Mouse (Mus musculus) heart, embryonic 15.5 days (tissue): ENCODE data around the gene Pecam1. TPM values are rescaled to one million over a fixed set of nuclear protein-coding genes. Genes with fewer than 3 reads are reported as not detected.
"Not testable (repeated sequence)": the region's sequence is repeated elsewhere in the genome, so short reads cannot be mapped to it uniquely, and the experiment has no call there.

ENCODE experiments used
- ATAC-seq: fragments of 200-750 bp; cut with Nextera tagmentation; replicated peaks from 2 replicates; pipeline ENCODE4 v1.8.0; 2017; ENCODE audit warnings: low read depth, moderate TSS enrichment; ENCODE audit not compliant: insufficient number of reproducible peaks, insufficient read depth, low FRiP score
- H3K27ac ChIP-seq: fragments of 300-500 bp; sonication (generic); 2 replicates; pipeline ENCODE4 v1.5.1; 2015; ENCODE audit warnings: mild to moderate bottlenecking, inconsistent platforms
- H3K27me3 ChIP-seq: fragments of 300-500 bp; sonication (generic); 2 replicates; pipeline ENCODE4 v1.6.1; 2015; ENCODE audit warnings: inconsistent platforms
- H3K36me3 ChIP-seq: fragments of 300-500 bp; sonication (generic); 2 replicates; pipeline ENCODE4 v1.6.1; 2015; ENCODE audit warnings: mild to moderate bottlenecking, inconsistent platforms
- H3K4me1 ChIP-seq: fragments of 300-500 bp; sonication (generic); replicated peaks from 2 replicates; pipeline ENCODE4 v1.6.1; 2015; ENCODE audit warnings: inconsistent platforms
- H3K4me2 ChIP-seq: fragments of 300-500 bp; sonication (generic); 2 replicates; pipeline ENCODE4 v1.6.1; 2015; ENCODE audit warnings: inconsistent platforms, mild to moderate bottlenecking, moderate library complexity
- H3K4me3 ChIP-seq: fragments of 300-500 bp; sonication (generic); 2 replicates; pipeline ENCODE4 v1.5.1; 2015; ENCODE audit warnings: mild to moderate bottlenecking, inconsistent platforms
- H3K9ac ChIP-seq: fragments of 300-500 bp; sonication (generic); 2 replicates; pipeline ENCODE4 v1.6.1; 2015; ENCODE audit warnings: mild to moderate bottlenecking, inconsistent platforms
- H3K9me3 ChIP-seq: fragments of 300-500 bp; sonication (generic); replicated peaks from 2 replicates; pipeline ENCODE4 v1.6.1; 2016; ENCODE audit warnings: inconsistent platforms
- WGBS: fragments of 180-500 bp; shearing (Covaris S2); methylation state at CpG from one replicate; pipeline ENCODE4 v1.1.7; 2015; ENCODE audit warnings: mixed read lengths; 5-methylcytosine and 5-hydroxymethylcytosine counted together
- polyA plus RNA-seq: library from polyadenylated mRNA; unstranded; fragments of >200 nt; fragmentation: Nextera tagmentation; extraction: Ambion mirVana; gene quantifications from 2 replicates; pipeline ENCODE4 v1.2.1, GENCODE M21; 2015

The Pecam1 gene
- polyA plus RNA-seq, 1 experiment from 2014 or later, result 69.2 TPM

- no peak for ATAC-seq
- Histone ChIP-seq H3K36me3 (no peaks in the 10 kb centered on the region), H3K4me2 (no peak overlapping the region), H3K27ac (peak overlapping the region; percentile 92), H3K4me1 (peaks cover 33% of the 10 kb centered on the region), H3K27me3 (no peaks in the 10 kb centered on the region), H3K9ac (no peak overlapping the region), H3K9me3 (no peaks in the 10 kb centered on the region), H3K4me3 (no peak overlapping the region)
- 82% methylated on average over 10 of the region's 11 CpGs for WGBS
Observed at GRCm38 (mm10) chr11:106662634-106663407, 87.6 kb downstream of the Pecam1 start.

GRCm38 (mm10) chr11:106660453-106661081 is 89.9 kb downstream of the Pecam1 start:
- Histone ChIP-seq H3K9me3 (no peaks in the 10 kb centered on the region), H3K36me3 (no peaks in the 10 kb centered on the region), H3K27ac (peak overlapping the region; percentile 92), H3K27me3 (no peaks in the 10 kb centered on the region), H3K4me1 (peaks cover 38% of the 10 kb centered on the region), H3K4me2 (no peak overlapping the region), H3K4me3 (no peak overlapping the region), H3K9ac (no peak overlapping the region)
- peak; percentile 58 for ATAC-seq
- WGBS, result 64% methylated on average over 13 of the region's 13 CpGs

GRCm38 (mm10) chr11:106659598-106660295 is 90.7 kb downstream of the Pecam1 start:
- 41% methylated on average over 15 of the region's 15 CpGs for WGBS
- Histone ChIP-seq H3K36me3 (no peaks in the 10 kb centered on the region), H3K9me3 (no peaks in the 10 kb centered on the region), H3K4me2 (0 out of 2 replicates have a peak overlapping the region, but pooled peaks have one; percentile 8), H3K27me3 (no peaks in the 10 kb centered on the region), H3K4me3 (no peak overlapping the region), H3K27ac (peak overlapping the region; percentile 92), H3K9ac (0 out of 2 replicates have a peak overlapping the region, but pooled peaks have one; percentile 19), H3K4me1 (peaks cover 38% of the 10 kb centered on the region)
- peak; percentile 49 for ATAC-seq

- peaks cover 35% of the 10 kb centered on the region for H3K4me1 ChIP-seq
- peak overlapping the region; percentile 5; the same call in 1 of the 2 replicates for H3K9ac ChIP-seq
- no peaks in the 10 kb centered on the region for H3K27me3 ChIP-seq
- H3K4me2 ChIP-seq, result peak overlapping the region; percentile 28
- peak overlapping the region; percentile 92 for H3K27ac ChIP-seq
- peak; percentile 53 for ATAC-seq
- no peak overlapping the region for H3K4me3 ChIP-seq
- 10% methylated on average over 14 of the region's 14 CpGs for WGBS
- H3K9me3 ChIP-seq, result no peaks in the 10 kb centered on the region
- H3K36me3 ChIP-seq, result no peaks in the 10 kb centered on the region; the same call in 1 of the 2 replicates
Observed at GRCm38 (mm10) chr11:106658051-106658880, 92.2 kb downstream of the Pecam1 start.

GRCm38 (mm10) chr11:106656896-106657498 is 93.4 kb downstream of the Pecam1 start:
- 78% methylated on average over 5 of the region's 5 CpGs for WGBS
- not testable (repeated sequence) for H3K4me3 ChIP-seq, H3K36me3 ChIP-seq, H3K4me2 ChIP-seq, H3K9me3 ChIP-seq, ATAC-seq, H3K9ac ChIP-seq, H3K27me3 ChIP-seq
- Histone ChIP-seq H3K4me1 (peaks cover 35% of the 10 kb centered on the region), H3K27ac (peak overlapping the region; percentile 92)

- no peaks in the 10 kb centered on the region for H3K36me3 ChIP-seq
- no peak overlapping the region for H3K9ac ChIP-seq
- H3K4me2 ChIP-seq, result no peak overlapping the region
- ATAC-seq, result no peak
- H3K4me3 ChIP-seq, result no peak overlapping the region
- H3K9me3 ChIP-seq, result no peaks in the 10 kb centered on the region
- no peaks in the 10 kb centered on the region for H3K27me3 ChIP-seq
- H3K4me1 ChIP-seq, result no peaks in the 10 kb centered on the region
- no peak overlapping the region for H3K27ac ChIP-seq
- WGBS, result 22% methylated on average over 13 of the region's 13 CpGs
Observed at GRCm38 (mm10) chr11:106648347-106648746, 102.1 kb downstream of the Pecam1 start.

- Histone ChIP-seq H3K27ac (no peak overlapping the region), H3K4me3 (no peak overlapping the region), H3K27me3 (no peaks in the 10 kb centered on the region), H3K9ac (no peak overlapping the region), H3K36me3 (no peaks in the 10 kb centered on the region), H3K9me3 (no peaks in the 10 kb centered on the region), H3K4me1 (peaks cover 18% of the 10 kb centered on the region), H3K4me2 (no peak overlapping the region)
- ATAC-seq, result no peak
- WGBS, result 75% methylated on average over 8 of the region's 8 CpGs
Observed at GRCm38 (mm10) chr11:106642966-106643637, 107.3 kb downstream of the Pecam1 start.

GRCm38 (mm10) chr11:106641580-106641979 is 108.8 kb downstream of the Pecam1 start:
- Histone ChIP-seq H3K36me3 (no peaks in the 10 kb centered on the region), H3K27me3 (no peaks in the 10 kb centered on the region), H3K4me3 (no peak overlapping the region), H3K9ac (no peak overlapping the region), H3K4me2 (no peak overlapping the region), H3K9me3 (no peaks in the 10 kb centered on the region), H3K27ac (no peak overlapping the region), H3K4me1 (peaks cover 22% of the 10 kb centered on the region)
- WGBS, result 36% methylated on average over 1 of the region's 1 CpGs
- ATAC-seq, result no peak

GRCm38 (mm10) chr11:106640059-106640458 is 110.4 kb downstream of the Pecam1 start:
- Histone ChIP-seq H3K4me2 (peak overlapping the region; percentile 25; the same call in 1 of the 2 replicates), H3K4me3 (no peak overlapping the region), H3K27ac (peak overlapping the region; percentile 27; the same call in 1 of the 2 replicates), H3K27me3 (no peaks in the 10 kb centered on the region), H3K9me3 (no peaks in the 10 kb centered on the region), H3K36me3 (no peaks in the 10 kb centered on the region), H3K4me1 (peaks cover 22% of the 10 kb centered on the region), H3K9ac (no peak overlapping the region)
- 0 out of 2 replicates have a peak, but pooled peaks have one; percentile 45 for ATAC-seq
- 5% methylated on average over 9 of the region's 9 CpGs for WGBS

- H3K4me3 ChIP-seq, result no peak overlapping the region
- peak overlapping the region; percentile 27 for H3K27ac ChIP-seq
- no peak for ATAC-seq
- 24% methylated on average over 5 of the region's 5 CpGs for WGBS
- H3K9ac ChIP-seq, result no peak overlapping the region
- H3K36me3 ChIP-seq, result no peaks in the 10 kb centered on the region
- no peaks in the 10 kb centered on the region for H3K9me3 ChIP-seq
- 0 out of 2 replicates have a peak overlapping the region, but pooled peaks have one; percentile 25 for H3K4me2 ChIP-seq
- H3K27me3 ChIP-seq, result no peaks in the 10 kb centered on the region
- peaks cover 22% of the 10 kb centered on the region for H3K4me1 ChIP-seq
Observed at GRCm38 (mm10) chr11:106639356-106639692, 111.1 kb downstream of the Pecam1 start.
